Mouse (Mus musculus) thymus, adult 2 months (tissue): ENCODE measurements around the gene Nppa. TPM values are rescaled to one million over a fixed set of nuclear protein-coding genes. Genes with fewer than 3 reads are reported as not detected.

Experiments used
- DNase-seq: peaks from one replicate; pipeline ENCODE4 v3.0.0; 2021
- H3K27ac ChIP-seq: fragments of 200-500 bp; 2 replicates; pipeline ENCODE4 v1.5.1; 2012; ENCODE audit warnings: low read length, control low read depth; ENCODE audit not compliant: control insufficient read depth, insufficient read depth
- H3K27me3 ChIP-seq: fragments of 200-500 bp; 2 replicates; pipeline ENCODE4 v1.6.1; 2012; ENCODE audit warnings: mild to moderate bottlenecking, low read length, moderate library complexity, mixed read lengths; ENCODE audit not compliant: control insufficient read depth, insufficient read depth
- H3K36me3 ChIP-seq: fragments of 200-500 bp; 2 replicates; pipeline ENCODE4 v1.6.1; 2012; ENCODE audit warnings: mild to moderate bottlenecking, low read length, moderate library complexity; ENCODE audit not compliant: control insufficient read depth, insufficient read depth
- H3K4me1 ChIP-seq: fragments of 200-500 bp; replicated peaks from 2 replicates; pipeline ENCODE4 v1.6.1; 2012; ENCODE audit warnings: low read length; ENCODE audit not compliant: control insufficient read depth, insufficient read depth
- H3K4me3 ChIP-seq: fragments of 200-500 bp; 2 replicates; pipeline ENCODE4 v1.5.1; 2012; ENCODE audit warnings: mild to moderate bottlenecking, low read length, control low read depth, moderate library complexity; ENCODE audit not compliant: control insufficient read depth, insufficient read depth
- CTCF ChIP-seq: fragments of 200-500 bp; IDR thresholded peaks from 2 replicates; pipeline ENCODE4 v1.5.1; 2012; ENCODE audit warnings: mild to moderate bottlenecking, control low read depth, low read length, moderate library complexity, borderline replicate concordance; ENCODE audit not compliant: control insufficient read depth, poor library complexity, insufficient read depth; ENCODE audit errors: extremely low read depth
- POLR2A ChIP-seq: fragments of 200-500 bp; IDR thresholded peaks from 2 replicates; pipeline ENCODE4 v1.6.1; 2012; ENCODE audit warnings: mild to moderate bottlenecking, low read length, control low read depth, moderate library complexity; ENCODE audit not compliant: control insufficient read depth, poor library complexity, insufficient read depth; ENCODE audit errors: extremely low read depth
- WGBS: fragments of 180-500 bp; shearing (Covaris S2); methylation state at CpG from one replicate; pipeline ENCODE4 v1.1.7; 2018; 5-methylcytosine and 5-hydroxymethylcytosine counted together
- polyA plus RNA-seq: library from polyadenylated mRNA; depleted of rRNA; stranded (reverse); fragments of >200 nt; gene quantifications from 2 replicates; pipeline ENCODE4 v1.2.3, GENCODE M21; 2012

Gene Nppa
- polyA plus RNA-seq, 1 experiment: 195 TPM

DNA sequence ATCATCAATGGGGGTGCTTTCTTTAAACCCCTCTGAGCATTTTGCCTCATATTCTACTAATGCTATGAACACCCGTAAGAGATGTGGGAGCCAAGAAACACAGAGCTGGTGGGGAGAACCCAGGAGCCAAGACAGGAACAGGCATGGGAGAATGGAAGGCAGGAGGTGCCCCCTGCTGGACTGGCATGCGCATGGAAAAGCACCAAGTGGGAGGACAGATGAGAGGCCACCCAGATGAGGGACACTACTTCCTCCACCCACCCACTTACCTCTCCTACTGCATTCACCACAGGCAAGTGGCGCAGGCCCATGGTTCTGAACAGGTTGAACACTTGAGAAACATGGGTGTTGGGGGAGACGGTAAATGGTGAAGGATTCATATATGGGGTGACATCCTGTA is 7.9 kb downstream of the Nppa start:
- Histone ChIP-seq H3K27ac (no peak overlapping the region), H3K36me3 (peaks cover 49% of the 10 kb centered on the region), H3K4me1 (no peaks in the 10 kb centered on the region), H3K4me3 (no peak overlapping the region), H3K27me3 (no peaks in the 10 kb centered on the region)
- TF ChIP-seq POLR2A (no peak), CTCF (peak; percentile 19; the same call in 1 of the 2 replicates)
- no peak for DNase-seq
- 98% methylated on average over 4 of the region's 4 CpGs for WGBS

DNA sequence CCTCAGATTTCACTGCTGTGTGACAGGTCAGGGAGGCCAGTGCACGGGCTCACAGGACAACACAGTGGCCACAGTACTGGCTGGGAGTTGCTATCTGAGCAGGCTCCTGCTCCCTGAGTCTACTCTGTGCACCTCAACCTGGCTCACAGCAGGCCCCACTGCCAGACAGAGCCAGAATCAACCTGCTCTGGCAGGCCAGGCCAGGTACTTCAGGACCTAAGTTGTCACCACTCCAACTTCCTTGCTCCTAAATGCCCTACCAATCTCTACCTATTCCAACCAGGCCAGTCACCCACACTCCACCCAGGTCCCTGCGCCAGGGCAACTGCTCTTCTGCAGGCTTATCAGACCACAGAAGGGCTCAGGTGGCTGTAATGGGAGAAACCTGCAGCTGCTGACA is 9.1 kb downstream of the Nppa start:
- WGBS: 96% methylated on average over 2 of the region's 2 CpGs
- H3K27ac ChIP-seq: no peak overlapping the region
- H3K4me3 ChIP-seq: no peak overlapping the region
- H3K36me3 ChIP-seq: peaks cover 61% of the 10 kb centered on the region
- no peaks in the 10 kb centered on the region for H3K4me1 ChIP-seq
- H3K27me3 ChIP-seq: no peaks in the 10 kb centered on the region
- DNase-seq: no peak
- TF ChIP-seq POLR2A (no peak), CTCF (no peak)

DNA sequence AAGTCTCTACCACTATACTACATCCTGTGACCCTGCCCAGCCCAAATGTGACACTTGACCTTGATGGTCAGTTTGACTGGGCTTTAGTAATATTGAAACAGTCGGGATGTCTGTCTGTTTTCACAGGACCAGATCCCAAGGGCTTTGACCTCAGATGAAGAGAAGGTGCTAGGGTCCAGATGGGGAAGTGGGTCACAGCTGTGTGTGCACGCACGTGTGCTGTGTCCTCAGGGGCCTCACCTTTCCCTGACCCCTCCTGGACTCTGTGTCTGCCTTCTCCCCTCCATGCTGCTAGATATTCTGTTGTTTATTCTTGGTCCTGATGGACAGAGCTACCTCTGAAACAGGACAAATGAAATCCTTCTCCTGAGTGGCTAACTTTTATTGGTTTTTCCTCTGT is 10.8 kb downstream of the Nppa start:
- TF ChIP-seq CTCF: no peak
- Histone ChIP-seq H3K27ac (no peak overlapping the region), H3K4me1 (no peaks in the 10 kb centered on the region), H3K36me3 (peaks cover 70% of the 10 kb centered on the region), H3K4me3 (no peak overlapping the region), H3K27me3 (no peaks in the 10 kb centered on the region)
- 92% methylated on average over 3 of the region's 3 CpGs for WGBS
- DNase-seq: no peak

DNA sequence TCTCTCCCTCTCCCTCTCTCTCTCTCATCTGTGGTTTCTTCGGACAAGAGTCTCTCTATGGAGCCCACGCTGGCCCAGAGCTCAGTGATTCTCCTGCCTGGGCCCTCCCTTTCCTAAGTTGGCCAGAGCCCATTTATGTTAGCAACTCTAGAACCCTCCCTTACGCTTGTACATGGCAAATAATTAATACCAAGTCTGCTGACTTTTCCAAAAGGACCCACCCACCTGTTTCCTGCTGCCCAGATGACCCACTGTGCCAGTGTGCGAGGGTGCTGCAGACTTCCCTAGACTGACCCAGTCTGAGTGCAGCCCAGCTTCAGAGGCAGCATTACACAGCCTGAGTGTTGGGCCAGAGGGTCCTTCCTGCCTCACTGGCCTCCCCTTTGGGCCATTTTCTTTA is 11.7 kb downstream of the Nppa start:
- H3K4me3 ChIP-seq: no peak overlapping the region
- no peak overlapping the region for H3K27ac ChIP-seq
- H3K4me1 ChIP-seq: no peaks in the 10 kb centered on the region
- DNase-seq: no peak
- TF ChIP-seq CTCF (no peak), POLR2A (no peak)
- WGBS: 98% methylated on average over 4 of the region's 4 CpGs
- H3K36me3 ChIP-seq: peaks cover 70% of the 10 kb centered on the region
- no peaks in the 10 kb centered on the region for H3K27me3 ChIP-seq

DNA sequence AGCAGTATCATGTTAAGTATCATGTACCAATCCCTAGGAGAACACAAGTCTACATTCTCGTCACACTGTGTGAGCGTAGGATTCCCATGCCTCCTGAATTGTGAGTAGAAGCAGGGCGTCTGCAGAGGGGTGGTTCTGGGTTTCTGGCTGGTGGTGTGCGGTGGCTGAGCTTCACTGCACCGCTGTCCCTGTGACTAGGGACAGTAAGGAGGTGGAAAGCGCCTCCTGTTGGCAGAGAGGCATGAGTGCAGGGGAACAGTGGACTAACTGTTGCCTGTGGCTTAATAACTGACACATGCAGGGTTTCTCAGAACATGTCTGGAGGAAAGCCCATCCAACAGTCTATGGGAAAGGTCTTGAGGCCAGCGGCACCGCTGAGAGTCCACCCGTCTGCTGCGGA is 14.9 kb downstream of the Nppa start:
- WGBS: 96% methylated on average over 10 of the region's 10 CpGs
- TF ChIP-seq CTCF (no peak), POLR2A (no peak)
- Histone ChIP-seq H3K4me1 (no peaks in the 10 kb centered on the region), H3K27ac (no peak overlapping the region), H3K36me3 (peaks cover 59% of the 10 kb centered on the region), H3K4me3 (no peak overlapping the region), H3K27me3 (no peaks in the 10 kb centered on the region)
- DNase-seq: no peak

DNA sequence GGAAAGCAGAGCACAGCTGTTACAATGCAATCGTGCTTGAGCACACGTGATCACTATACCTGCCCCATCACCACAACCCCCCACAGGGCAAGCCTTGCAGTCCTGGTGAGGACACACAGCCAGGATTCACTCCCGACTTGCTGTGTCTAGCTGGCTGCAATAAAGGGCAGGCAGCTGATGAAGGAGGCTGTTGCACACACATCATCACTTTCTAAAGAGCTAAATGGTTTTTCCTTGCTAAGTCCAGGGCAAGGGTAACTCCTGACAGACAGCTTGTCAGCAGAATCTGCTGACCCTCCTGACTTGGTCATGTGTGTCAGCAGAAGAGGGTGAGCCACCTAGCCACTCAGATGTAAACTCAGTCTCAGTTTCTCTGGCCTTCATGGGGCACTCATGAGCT is 16.5 kb downstream of the Nppa start:
- no peak for DNase-seq
- Histone ChIP-seq H3K4me1 (no peaks in the 10 kb centered on the region), H3K4me3 (no peak overlapping the region), H3K27me3 (no peaks in the 10 kb centered on the region), H3K36me3 (peaks cover 62% of the 10 kb centered on the region), H3K27ac (no peak overlapping the region)
- TF ChIP-seq CTCF (no peak), POLR2A (no peak)
- WGBS: 91% methylated on average over 3 of the region's 3 CpGs

DNA sequence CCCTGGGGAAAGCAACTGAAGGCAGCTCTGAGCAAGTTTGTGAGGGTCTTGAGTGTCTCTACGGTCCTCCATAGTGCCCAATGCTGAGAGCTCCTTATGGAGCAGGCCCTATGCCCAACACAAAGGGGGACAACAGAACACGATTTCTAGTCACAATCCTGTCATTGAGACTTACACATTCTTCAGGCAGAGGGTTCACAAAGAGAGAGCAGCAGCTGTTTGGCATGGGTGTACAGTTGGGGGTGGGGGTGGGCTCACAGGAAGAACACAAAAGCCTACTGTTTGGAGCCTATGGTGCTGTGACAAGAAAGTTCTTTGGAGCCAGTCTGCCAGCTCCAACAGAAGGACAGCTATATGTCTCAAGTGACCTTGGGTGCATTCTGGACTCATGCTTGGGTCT is 17.9 kb downstream of the Nppa start:
- no peaks in the 10 kb centered on the region for H3K27me3 ChIP-seq
- no peak for DNase-seq
- TF ChIP-seq POLR2A (no peak), CTCF (no peak)
- no peak overlapping the region for H3K4me3 ChIP-seq
- 90% methylated on average over 2 of the region's 2 CpGs for WGBS
- no peaks in the 10 kb centered on the region for H3K4me1 ChIP-seq
- H3K27ac ChIP-seq: no peak overlapping the region
- peaks cover 52% of the 10 kb centered on the region for H3K36me3 ChIP-seq
